Mouse (Mus musculus) telencephalon, adult 2 months (tissue): ENCODE measurements around the gene Gm3012.
"Not testable (repeated sequence)": the region's sequence is repeated elsewhere in the genome, so short reads cannot be mapped to it uniquely, and the experiment has no call there.

ENCODE experiments used
- DNase-seq: peaks from one replicate; pipeline ENCODE4 v3.0.0-alpha.2; 2011; ENCODE audit warnings: low read depth, low spot score

The Gm3012 gene

GRCm38 (mm10) chr14:3634212-3634611 is at the start of gene Gm3012:
Gm3012 (plus strand) TSS chr14:3634512.
- DNase-seq = not testable (repeated sequence)

GRCm38 (mm10) chr14:3651730-3652129 is 17.4 kb downstream of the Gm3012 start, which contains the start of gene Gm3020:
Gm3020 (plus strand) TSS chr14:3652030.
- not testable (repeated sequence) for DNase-seq

DNA sequence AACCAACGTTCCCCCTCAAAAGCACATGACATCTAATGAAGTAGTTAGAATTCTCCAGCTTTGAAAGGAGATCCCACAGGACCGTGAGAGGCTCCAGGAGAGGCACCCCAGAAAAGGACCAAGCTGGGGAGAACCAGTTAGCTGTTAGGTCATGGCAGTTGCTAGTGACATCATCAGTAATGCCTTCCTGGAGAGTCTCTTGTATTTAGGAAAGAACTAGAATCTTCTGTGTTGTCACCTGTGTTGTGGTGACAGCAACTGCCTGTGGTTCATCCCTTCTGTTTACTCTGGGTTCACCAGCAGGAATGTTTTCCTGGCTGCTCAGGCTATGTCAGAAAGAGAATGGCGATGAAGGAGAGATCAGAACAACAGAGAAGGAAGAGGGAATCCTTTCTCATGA is 54.2 kb downstream of the Gm3012 start, which contains the start of gene Gm3043:
Gene Gm3043, plus strand, starts transcription at position 301 of the 400 bp plus-strand sequence.
- DNase-seq = not testable (repeated sequence)
